Mouse (Mus musculus): ENCODE data around the gene Rnase11. TPM values are rescaled to one million over a fixed set of nuclear protein-coding genes. Genes with fewer than 3 reads are reported as not detected.
A peak's percentile ranks its signal among the peaks of the same experiment; 100 is the strongest.

The Rnase11 gene
- polyA plus RNA-seq, 1 experiment from 2014 or later: not detected

DNA sequence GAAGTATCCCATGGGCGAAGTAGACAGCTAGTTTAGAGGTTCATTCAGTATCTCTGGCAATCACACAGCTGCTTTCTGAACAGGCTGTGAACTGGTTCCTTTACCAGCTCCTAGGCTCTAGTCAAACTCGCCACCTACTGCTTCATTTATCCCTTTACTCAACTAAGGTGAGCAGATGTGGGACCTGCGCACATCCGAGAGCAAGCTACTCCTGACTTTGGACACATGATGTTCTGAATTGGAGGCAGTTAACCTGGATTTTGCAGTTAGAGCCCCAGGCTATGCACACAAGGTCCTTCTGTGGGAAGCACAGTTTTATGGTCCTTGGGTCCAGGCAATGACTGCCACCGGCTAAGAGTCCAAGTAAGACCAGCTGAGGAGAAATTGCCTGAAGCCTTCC, 10.8 kb upstream of the Rnase11 start:
- no peak overlapping the region for H3K27ac ChIP-seq (replicated peaks)
- no peak overlapping the region for H3K4me3 ChIP-seq

DNA sequence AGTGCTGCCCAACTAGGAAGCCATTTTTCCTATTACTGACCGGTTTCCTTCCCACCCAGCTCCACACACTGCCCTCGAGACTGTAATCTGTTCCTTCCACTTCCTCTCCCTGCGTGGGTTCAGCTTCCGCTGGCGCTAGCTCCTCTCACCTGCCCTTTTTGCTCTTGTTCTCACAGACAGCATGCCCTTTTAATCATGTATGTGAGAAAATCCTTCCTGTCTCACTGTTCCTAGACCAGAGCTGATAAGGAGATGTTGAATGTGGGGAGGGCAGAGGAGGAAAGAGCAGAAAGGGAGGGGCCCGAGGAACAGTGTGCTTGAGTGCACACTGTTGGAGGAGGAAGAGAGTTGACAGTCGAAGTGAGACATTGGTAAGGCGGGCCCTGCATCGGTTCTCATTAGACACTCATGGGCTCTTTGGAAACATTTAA, 7.5 kb upstream of the Rnase11 start, which contains the start of gene Rnase12:
Gene Rnase12 (minus strand): TSS at position 261 of the 431 bp plus-strand sequence.
- no peak within 1 kb of the TSS for H3K4me3 ChIP-seq
- no peak within 1 kb of the TSS for H3K27ac ChIP-seq (replicated peaks)
- 78% methylated on average over 9 of the region's 9 CpGs for WGBS
- peak; percentile 9 for DNase-seq (ENCODE audit: low spot score)
- no peaks in the 10 kb centered on the region for H3K9me3 ChIP-seq (replicated peaks)
- H3K27me3 ChIP-seq (ENCODE audit: low read depth, poor library complexity, severe bottlenecking): peaks cover 22% of the 10 kb centered on the region; the same call in 1 of the 2 replicates
- H3K4me1 ChIP-seq: peaks cover 27% of the 10 kb centered on the region
- no peaks in the 10 kb centered on the region for H3K36me3 ChIP-seq

More for the DNA sequence above, 10.8 kb upstream of the Rnase11 start:
- WGBS: 92% methylated on average over 5 of the region's 5 CpGs
- H3K36me3 ChIP-seq: no peaks in the 10 kb centered on the region
- no peaks in the 10 kb centered on the region for H3K9me3 ChIP-seq (replicated peaks)
- H3K27me3 ChIP-seq (ENCODE audit: low read depth, poor library complexity, severe bottlenecking): peaks cover 15% of the 10 kb centered on the region; the same call in 1 of the 2 replicates
- H3K4me1 ChIP-seq: peaks cover 11% of the 10 kb centered on the region
- DNase-seq (ENCODE audit: low spot score): no peak

DNA sequence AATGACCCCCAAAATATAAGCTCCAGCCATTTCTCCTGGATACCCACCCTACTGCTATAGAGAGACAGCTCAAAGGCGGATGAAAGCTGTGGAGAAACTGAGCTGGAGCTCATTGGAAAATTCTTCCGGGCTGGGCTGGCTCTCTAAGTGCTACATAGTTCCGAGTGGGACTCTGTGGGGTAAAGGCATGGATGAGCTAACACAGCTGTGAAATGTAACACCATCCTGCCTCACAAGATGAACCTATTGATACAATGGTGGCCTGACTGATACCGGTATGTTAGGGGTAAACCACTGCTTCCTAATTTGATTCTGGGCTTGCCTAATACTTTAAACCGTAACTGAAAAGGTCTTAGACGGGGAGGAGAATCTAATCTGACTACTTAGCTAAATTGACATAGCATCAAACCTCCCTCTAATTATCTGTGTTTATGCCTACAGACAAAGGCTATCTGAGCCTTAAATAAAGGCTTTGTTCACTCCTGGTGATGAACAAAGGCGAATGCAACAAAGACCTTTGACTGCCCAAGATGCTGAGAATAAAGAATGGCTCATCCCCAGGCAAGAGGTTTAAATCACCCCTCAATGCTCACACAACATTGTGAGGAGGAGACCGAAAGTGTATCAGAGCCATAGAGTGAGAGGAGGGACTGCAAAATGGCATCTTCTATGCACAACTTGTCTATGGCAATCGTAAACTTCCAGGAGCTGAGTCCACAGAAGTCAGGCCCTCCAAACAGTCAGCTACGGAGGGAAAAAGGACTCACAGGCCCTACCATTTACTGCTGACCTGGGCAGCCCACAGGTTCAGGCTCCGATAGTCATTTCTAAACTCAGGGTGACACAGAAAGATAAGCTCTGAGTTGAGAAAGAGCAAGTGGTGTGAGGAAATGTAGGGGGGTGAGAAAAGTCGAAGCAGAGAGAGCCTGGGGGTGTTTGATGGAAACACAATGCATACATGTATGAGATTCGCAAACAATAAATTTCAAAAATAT, 4.6 kb upstream of the Rnase11 start:
- H3K27me3 ChIP-seq (ENCODE audit: low read depth, poor library complexity, severe bottlenecking): peaks cover 23% of the 10 kb centered on the region
- no peaks in the 10 kb centered on the region for H3K36me3 ChIP-seq
- peaks cover 26% of the 10 kb centered on the region for H3K4me1 ChIP-seq
- H3K4me3 ChIP-seq: no peak overlapping the region
- no peaks in the 10 kb centered on the region for H3K9me3 ChIP-seq (replicated peaks)
- 26% methylated on average over 13 of the region's 13 CpGs for WGBS
- peak; percentile 27 for DNase-seq (ENCODE audit: low spot score)
- peak overlapping the region; percentile 63 for H3K27ac ChIP-seq (replicated peaks)

DNA sequence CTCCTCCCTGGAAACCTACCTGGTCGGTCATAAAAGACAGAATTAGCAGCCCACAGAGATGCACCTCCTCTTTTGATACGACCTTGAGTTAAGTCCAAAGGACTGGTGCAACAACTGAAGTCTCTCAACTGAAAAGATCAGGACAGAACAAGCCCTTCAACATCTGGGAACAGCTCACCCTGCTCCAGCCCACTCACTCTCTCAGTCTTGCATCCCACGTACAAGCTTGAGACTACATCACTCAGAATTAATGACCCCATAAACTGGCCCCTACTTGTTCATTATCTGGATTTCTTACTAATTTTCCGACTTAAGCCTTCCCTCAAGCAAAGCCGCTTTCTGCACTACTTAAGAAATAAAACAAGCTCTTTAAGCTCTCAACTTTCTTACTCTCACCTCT, 3.2 kb upstream of the Rnase11 start:
- no peak overlapping the region for H3K27ac ChIP-seq (replicated peaks)
- DNase-seq (ENCODE audit: low spot score): no peak
- no peak overlapping the region for H3K4me3 ChIP-seq
- H3K4me1 ChIP-seq: peaks cover 30% of the 10 kb centered on the region
- H3K27me3 ChIP-seq (ENCODE audit: low read depth, poor library complexity, severe bottlenecking): peaks cover 23% of the 10 kb centered on the region
- WGBS: 56% methylated on average over 5 of the region's 5 CpGs
- H3K9me3 ChIP-seq (replicated peaks): no peaks in the 10 kb centered on the region
- H3K36me3 ChIP-seq: no peaks in the 10 kb centered on the region

DNA sequence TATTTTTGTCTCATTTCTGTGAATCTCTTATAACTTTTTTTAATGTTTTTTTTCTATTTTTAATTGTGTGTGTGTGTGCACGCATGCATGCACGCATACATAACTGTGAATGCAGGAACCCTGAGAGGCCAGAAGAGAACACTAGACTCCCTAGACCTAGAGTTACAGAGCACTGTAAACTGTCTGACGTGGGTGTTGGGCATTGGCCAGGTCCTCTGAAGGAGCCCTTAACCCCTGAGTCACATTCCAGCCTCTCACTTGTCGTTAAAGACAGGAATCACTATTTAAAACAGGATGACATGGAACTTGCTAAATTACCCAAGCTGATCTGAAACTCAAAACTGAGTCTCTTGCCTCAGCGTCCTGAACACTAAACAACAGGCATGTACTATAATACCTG, 2.0 kb upstream of the Rnase11 start:
- no peak overlapping the region for H3K27ac ChIP-seq (replicated peaks)
- no peaks in the 10 kb centered on the region for H3K36me3 ChIP-seq
- DNase-seq (ENCODE audit: low spot score): no peak
- H3K9me3 ChIP-seq (replicated peaks): no peaks in the 10 kb centered on the region
- H3K27me3 ChIP-seq (ENCODE audit: low read depth, poor library complexity, severe bottlenecking): peaks cover 23% of the 10 kb centered on the region
- peaks cover 27% of the 10 kb centered on the region for H3K4me1 ChIP-seq
- 80% methylated on average over 5 of the region's 5 CpGs for WGBS
- H3K4me3 ChIP-seq: no peak overlapping the region

DNA sequence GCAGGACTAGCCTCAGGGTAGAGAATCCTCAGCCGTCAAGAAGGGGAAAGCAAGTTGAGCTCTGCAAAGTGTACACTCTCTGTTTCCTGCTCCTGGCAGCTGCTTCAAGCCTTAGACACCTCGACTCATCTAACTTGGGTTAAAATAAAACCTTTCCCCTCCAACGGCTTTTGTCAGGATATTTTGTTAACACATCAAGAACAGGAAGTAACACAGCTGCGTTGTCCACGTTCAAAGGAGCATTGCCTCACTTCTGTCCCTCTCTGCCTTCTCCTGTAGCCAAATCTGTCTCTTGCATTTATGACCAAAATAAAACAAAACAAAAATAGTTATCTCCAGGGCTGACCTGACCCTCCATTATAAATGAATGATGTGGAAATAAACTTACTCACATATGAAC, 2.1 kb downstream of the Rnase11 start:
- no peak overlapping the region for H3K4me3 ChIP-seq
- no peak overlapping the region for H3K27ac ChIP-seq (replicated peaks)
- no peak for DNase-seq (ENCODE audit: low spot score)
- peaks cover 7% of the 10 kb centered on the region for H3K4me1 ChIP-seq
- no peaks in the 10 kb centered on the region for H3K9me3 ChIP-seq (replicated peaks)
- no peaks in the 10 kb centered on the region for H3K36me3 ChIP-seq
- WGBS: 75% methylated on average over 5 of the region's 5 CpGs
- H3K27me3 ChIP-seq (ENCODE audit: low read depth, poor library complexity, severe bottlenecking): peaks cover 20% of the 10 kb centered on the region

DNA sequence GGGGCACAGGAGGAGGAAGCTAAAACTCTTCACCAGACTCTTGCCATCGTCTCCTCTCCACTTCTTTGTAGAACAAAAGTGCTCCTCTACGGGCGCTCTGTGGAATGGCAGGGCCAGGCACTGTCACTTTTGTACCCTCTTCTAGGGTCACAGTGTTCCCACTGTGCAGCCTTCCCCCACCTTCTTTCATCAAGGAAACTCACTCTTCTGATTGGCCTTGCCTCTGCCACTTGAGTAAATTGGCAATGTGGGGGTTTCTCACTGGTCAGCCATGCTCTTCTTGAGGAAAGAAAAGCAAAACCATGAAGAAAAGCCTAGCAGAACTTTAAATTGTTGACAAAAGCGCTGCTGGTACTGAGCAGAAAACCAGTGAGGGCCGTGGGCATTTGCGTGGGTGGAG, 8.2 kb downstream of the Rnase11 start, which contains the start of gene Rnase9:
Gene Rnase9 (minus strand): TSS at position 101 of the 400 bp plus-strand sequence.
- H3K9me3 ChIP-seq (replicated peaks): no peaks in the 10 kb centered on the region
- 75% methylated on average over 6 of the region's 6 CpGs for WGBS
- H3K4me1 ChIP-seq: no peaks in the 10 kb centered on the region
- H3K27ac ChIP-seq (replicated peaks): no peak within 1 kb of the TSS
- H3K36me3 ChIP-seq: no peaks in the 10 kb centered on the region
- no peak within 1 kb of the TSS for H3K4me3 ChIP-seq
- H3K27me3 ChIP-seq (ENCODE audit: low read depth, poor library complexity, severe bottlenecking): no peaks in the 10 kb centered on the region
- DNase-seq (ENCODE audit: low spot score): no peak

DNA sequence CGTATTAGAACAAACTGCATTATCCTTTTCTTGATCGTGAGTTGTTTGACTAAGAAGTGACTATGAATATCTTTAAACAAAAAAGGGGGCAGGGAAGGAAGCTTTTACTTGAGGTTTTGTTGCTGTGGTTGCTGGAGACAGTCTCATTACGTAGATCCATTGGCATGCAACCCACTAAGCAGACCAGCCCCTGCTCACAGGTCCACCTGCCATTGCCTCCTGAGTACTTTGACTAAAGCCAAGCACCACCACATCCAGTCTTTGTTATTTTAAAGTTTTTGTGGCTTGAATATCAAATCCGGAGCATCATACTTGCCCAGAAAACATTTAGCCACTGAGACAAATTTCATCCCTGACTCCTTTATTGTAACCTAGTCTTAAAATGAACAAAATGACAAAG, 13.7 kb downstream of the Rnase11 start:
- Histone ChIP-seq H3K9me3 (replicated peaks) (no peaks in the 10 kb centered on the region), H3K4me3 (no peak overlapping the region), H3K27ac (replicated peaks) (no peak overlapping the region), H3K27me3 (ENCODE audit: low read depth, poor library complexity, severe bottlenecking) (no peaks in the 10 kb centered on the region), H3K36me3 (no peaks in the 10 kb centered on the region), H3K4me1 (no peaks in the 10 kb centered on the region)
- no peak for DNase-seq (ENCODE audit: low spot score)
- 79% methylated on average over 4 of the region's 4 CpGs for WGBS

DNA sequence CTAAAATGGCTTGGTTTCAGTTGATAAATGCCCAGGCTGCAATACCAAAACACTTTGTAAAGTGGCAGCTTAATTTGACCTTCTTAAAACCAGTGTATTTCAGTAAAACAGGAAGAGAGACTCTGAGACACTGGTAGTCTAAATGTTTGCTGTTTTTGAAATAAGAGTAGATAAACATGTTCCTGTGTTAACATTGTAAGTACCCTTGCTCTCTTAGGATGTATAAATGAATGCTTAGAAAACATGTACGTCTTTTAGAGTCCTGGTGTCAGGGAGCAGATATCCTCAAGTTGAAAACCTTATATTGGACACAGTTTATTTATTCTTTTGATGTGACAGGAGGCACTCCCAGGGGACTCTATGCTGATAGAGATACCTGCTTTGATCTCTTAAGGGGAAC, 14.8 kb downstream of the Rnase11 start:
- H3K27ac ChIP-seq (replicated peaks): no peak overlapping the region
- no peaks in the 10 kb centered on the region for H3K27me3 ChIP-seq (ENCODE audit: low read depth, poor library complexity, severe bottlenecking)
- no peaks in the 10 kb centered on the region for H3K9me3 ChIP-seq (replicated peaks)
- H3K4me3 ChIP-seq: no peak overlapping the region
- H3K36me3 ChIP-seq: no peaks in the 10 kb centered on the region
- H3K4me1 ChIP-seq: no peaks in the 10 kb centered on the region
- 44% methylated on average over 1 of the region's 1 CpGs for WGBS
- no peak for DNase-seq (ENCODE audit: low spot score)

DNA sequence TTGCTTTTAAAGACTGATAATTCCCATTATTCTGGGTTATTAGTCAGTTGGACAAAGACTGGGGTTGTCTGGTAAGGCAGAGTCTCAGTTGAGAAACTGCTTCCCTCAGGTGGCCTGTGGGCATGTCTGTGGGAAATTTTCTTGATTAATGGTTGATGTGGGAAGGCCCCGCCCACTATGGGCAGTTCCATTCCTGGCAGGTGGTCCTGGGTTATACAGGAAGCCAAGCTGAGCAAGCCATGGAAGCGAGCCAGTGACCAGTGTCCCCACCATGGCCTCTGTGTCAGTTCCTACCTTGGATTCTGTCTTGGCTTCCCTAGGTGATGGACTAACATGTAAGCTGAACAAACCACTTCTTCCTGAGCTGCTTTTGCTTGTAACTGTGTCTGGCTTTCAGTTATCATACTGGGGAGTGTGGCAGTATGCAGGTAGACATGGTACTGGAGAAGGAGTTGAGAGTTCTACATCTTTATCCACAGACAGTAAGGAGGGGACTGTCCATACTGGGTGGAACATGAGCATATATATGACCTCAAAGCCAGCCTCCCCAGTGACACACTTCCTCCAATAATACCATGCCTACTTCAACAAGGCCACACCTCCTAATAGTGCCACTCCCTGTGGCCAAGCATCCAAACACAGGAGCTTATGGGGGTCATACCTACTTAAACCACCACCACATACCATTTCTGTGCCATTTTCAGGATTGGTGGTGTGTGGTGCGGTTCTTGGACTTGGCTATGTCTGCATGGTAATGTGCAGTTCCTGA, 22.4 kb downstream of the Rnase11 start:
- Histone ChIP-seq H3K27me3 (ENCODE audit: low read depth, poor library complexity, severe bottlenecking) (no peaks in the 10 kb centered on the region), H3K27ac (replicated peaks) (no peak overlapping the region), H3K36me3 (no peaks in the 10 kb centered on the region), H3K4me3 (no peak overlapping the region), H3K4me1 (no peaks in the 10 kb centered on the region), H3K9me3 (replicated peaks) (no peaks in the 10 kb centered on the region)
- WGBS: 57% methylated on average over 3 of the region's 3 CpGs
- DNase-seq (ENCODE audit: low spot score): no peak

DNA sequence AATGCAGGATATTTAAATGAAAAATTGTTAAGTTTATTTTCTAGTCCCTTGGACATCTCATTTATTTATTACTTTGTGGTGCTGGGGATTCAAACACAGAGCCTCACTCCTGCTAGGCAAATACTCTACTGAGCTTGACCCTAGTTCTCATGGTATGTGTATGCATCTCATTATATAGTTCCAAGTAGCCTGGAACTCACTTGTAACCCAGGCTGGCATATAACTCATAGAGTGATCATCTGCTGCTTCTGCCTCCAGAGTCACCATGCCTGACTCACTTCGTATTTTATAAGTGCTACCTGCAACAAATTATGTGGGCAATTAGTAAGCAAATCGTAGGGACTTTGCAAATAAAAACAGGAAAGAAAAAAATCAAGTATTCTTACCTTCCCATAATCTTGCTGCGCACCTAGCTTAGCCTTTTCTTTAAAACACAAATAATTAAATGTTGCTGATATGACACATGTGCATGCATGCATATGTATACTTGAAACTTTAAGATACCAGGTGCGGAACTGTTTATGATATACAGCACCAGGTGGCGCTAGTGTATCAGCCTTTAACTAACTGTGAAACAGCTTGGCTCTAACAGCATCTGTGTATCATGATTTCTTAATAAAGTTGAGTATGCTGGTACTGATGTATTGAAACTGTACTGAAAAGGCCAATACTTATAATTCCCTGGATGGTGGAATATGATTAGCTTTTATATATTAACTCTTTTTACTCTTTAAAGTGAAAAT, 23.4 kb downstream of the Rnase11 start:
- Histone ChIP-seq H3K27ac (replicated peaks) (no peak overlapping the region), H3K9me3 (replicated peaks) (no peaks in the 10 kb centered on the region), H3K36me3 (no peaks in the 10 kb centered on the region), H3K27me3 (ENCODE audit: low read depth, poor library complexity, severe bottlenecking) (no peaks in the 10 kb centered on the region), H3K4me1 (no peaks in the 10 kb centered on the region), H3K4me3 (no peak overlapping the region)
- DNase-seq (ENCODE audit: low spot score): peak; percentile 43
- 36% methylated on average over 5 of the region's 5 CpGs for WGBS

DNA sequence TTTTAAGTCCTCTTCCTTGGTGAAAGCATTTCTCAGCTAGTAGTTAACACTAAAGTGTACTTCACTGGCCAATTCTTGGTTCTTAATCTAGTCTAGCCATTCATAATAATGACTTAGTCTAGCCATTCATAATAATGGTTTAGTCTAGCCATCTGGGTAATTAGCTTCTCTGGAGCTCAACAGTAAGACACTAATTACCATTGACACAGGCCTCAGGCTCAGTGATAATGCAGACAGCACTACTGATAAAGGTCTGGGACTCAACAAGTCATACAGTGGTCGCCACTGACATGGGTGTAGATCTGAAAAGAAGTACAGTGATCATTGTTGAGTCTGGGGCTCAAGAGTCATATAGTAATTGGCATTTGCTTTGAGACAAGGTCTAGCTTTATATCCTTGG, 25.1 kb downstream of the Rnase11 start:
- no peaks in the 10 kb centered on the region for H3K27me3 ChIP-seq (ENCODE audit: low read depth, poor library complexity, severe bottlenecking)
- H3K36me3 ChIP-seq: no peaks in the 10 kb centered on the region
- no peak overlapping the region for H3K27ac ChIP-seq (replicated peaks)
- H3K4me1 ChIP-seq: no peaks in the 10 kb centered on the region
- H3K4me3 ChIP-seq: no peak overlapping the region
- 78% methylated on average over 1 of the region's 1 CpGs for WGBS
- no peaks in the 10 kb centered on the region for H3K9me3 ChIP-seq (replicated peaks)
- DNase-seq (ENCODE audit: low spot score): no peak

Data from midbrain, embryonic 10.5 days (tissue).